Mouse (Mus musculus): ENCODE measurements around the gene Cercam.
"Not testable (repeated sequence)": the region's sequence is repeated elsewhere in the genome, so short reads cannot be mapped to it uniquely, and the experiment has no call there.

Cercam gene

GRCm38 (mm10) chr2:29902194-29902593 lies 33.2 kb downstream of the Cercam start:
- DNase-seq, result no peak

- DNase-seq, result not testable (repeated sequence)
Observed at GRCm38 (mm10) chr2:29908171-29908570, 39.2 kb downstream of the Cercam start.

- no peak for DNase-seq
Observed at GRCm38 (mm10) chr2:29910042-29910441, 41.1 kb downstream of the Cercam start.

GRCm38 (mm10) chr2:29917621-29918020 lies 48.7 kb downstream of the Cercam start:
- DNase-seq, result no peak

DNA sequence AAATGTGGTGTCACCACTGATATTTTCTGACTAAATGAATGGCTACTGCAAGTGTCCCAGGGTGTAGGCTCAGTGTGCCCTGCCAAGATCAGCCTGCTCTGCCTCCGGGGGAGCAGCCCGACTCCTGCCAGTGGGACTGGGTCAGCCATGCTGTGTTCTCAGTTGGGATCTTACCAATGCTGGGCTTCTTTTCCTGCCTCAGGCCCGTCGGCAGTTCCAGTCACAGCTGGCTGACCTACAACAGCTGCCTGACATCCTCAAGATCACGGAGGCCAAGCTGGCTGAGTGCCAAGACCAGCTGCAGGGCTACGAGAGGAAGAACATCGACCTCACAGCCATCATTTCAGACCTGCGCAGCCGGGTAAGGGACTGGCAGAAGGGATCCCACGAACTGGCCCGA lies 53.0 kb downstream of the Cercam start:
- peak; percentile 99 for DNase-seq

- peak; percentile 82 for DNase-seq
Observed at GRCm38 (mm10) chr2:29926542-29926941, 57.6 kb downstream of the Cercam start.

DNA sequence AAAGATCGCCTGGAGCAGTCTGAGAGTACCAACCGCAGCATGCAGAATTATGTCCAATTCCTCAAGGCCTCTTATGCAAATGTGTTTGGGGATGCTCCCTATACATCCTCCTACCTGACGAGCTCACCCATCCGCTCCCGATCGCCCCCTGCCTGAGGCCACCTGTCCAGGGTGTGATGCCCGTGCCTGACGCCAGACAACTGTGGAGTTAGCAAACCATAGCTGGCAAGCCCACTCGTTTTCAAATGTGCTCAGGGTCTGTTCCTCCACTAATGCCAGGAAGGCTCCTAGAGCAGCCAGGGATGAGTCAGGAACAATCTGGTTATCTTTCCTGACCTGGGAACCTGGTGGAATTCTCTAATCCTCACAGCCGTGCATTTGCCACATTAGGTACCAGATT lies 61.5 kb downstream of the Cercam start:
- DNase-seq, result no peak

DNA sequence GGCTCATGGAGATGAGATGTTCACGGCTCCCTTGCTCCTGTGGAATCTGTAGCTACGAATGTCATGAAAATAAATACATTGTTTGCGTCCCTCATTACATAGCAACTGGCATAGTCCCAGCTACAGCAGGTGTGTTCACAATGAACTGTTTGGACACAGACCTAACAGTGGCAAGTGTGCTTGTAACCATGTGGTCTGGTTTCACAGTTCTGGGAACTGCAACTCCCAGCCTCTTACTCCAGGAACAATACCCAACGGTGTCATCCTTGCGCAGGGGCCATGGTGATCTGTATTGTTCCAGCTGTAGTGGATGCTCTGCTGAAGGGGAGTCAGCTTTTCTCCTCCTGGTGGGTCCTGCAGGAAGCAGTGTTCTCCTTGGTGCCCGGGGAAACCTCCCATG lies 62.2 kb downstream of the Cercam start:
- DNase-seq, result no peak

All from heart, adult 11 months (tissue).